Mouse (Mus musculus) C2C12 (cell line): ENCODE data around the gene Dusp14. TPM values are rescaled to one million over a fixed set of nuclear protein-coding genes. Genes with fewer than 3 reads are reported as not detected.
A peak's percentile ranks its signal among the peaks of the same experiment; 100 is the strongest.

Experiments
- H3K27me3 ChIP-seq: one replicate; pipeline ENCODE4 v1.6.1; 2011; ENCODE audit not compliant: control insufficient read depth, insufficient read depth, insufficient read length
- H3K36me3 ChIP-seq: one replicate; pipeline ENCODE4 v1.6.1; 2011; ENCODE audit not compliant: control insufficient read depth, insufficient read depth
- H3K4me3 ChIP-seq: one replicate; pipeline ENCODE4 v1.5.1; 2011; ENCODE audit warnings: mild to moderate bottlenecking, control low read depth; ENCODE audit not compliant: poor library complexity, insufficient read depth, severe bottlenecking
- H3K79me2 ChIP-seq: one replicate; pipeline ENCODE4 v1.6.1; 2011; ENCODE audit not compliant: control insufficient read depth, insufficient read depth
- H3K79me3 ChIP-seq: one replicate; pipeline ENCODE4 v1.6.1; 2011; ENCODE audit warnings: low read depth, control low read depth
- H3ac ChIP-seq: one replicate; pipeline ENCODE3; 2011; ENCODE audit warnings: low read depth; ENCODE audit not compliant: control insufficient read depth, insufficient read length
- CEBPB ChIP-seq: IDR thresholded peaks from one replicate; pipeline ENCODE4 v1.6.1; 2011; ENCODE audit warnings: low read depth, mild to moderate bottlenecking, control low read depth, moderate library complexity
- CTCF ChIP-seq: IDR thresholded peaks from one replicate; pipeline ENCODE4 v1.5.1; 2011; ENCODE audit not compliant: control insufficient read depth, insufficient read depth, insufficient read length
- FOSL1 ChIP-seq: IDR thresholded peaks from one replicate; pipeline ENCODE4 v1.8.0; 2011; ENCODE audit warnings: mild to moderate bottlenecking, low read length; ENCODE audit not compliant: poor library complexity, insufficient read depth, severe bottlenecking
- MAX ChIP-seq: IDR thresholded peaks from one replicate; pipeline ENCODE4 v1.6.1; 2011; ENCODE audit warnings: mild to moderate bottlenecking, control low read depth
- MYOD1 ChIP-seq: IDR thresholded peaks from one replicate; pipeline ENCODE4 v1.6.1; 2011; ENCODE audit warnings: low read depth; ENCODE audit not compliant: control insufficient read depth, insufficient read length
- MYOG ChIP-seq: IDR thresholded peaks from one replicate; pipeline ENCODE4 v1.6.1; 2011; ENCODE audit not compliant: control insufficient read depth, insufficient read length; ENCODE audit errors: extremely low read depth
- USF1 ChIP-seq: IDR thresholded peaks from one replicate; pipeline ENCODE4 v1.6.1; 2011; ENCODE audit warnings: low read depth, mild to moderate bottlenecking, control low read depth, moderate library complexity
- polyA plus RNA-seq: library from polyadenylated mRNA; unstranded; fragments of >200 nt; fragmentation: generic; extraction: Trizol; gene quantifications from one replicate; pipeline ENCODE4 v1.2.1, GENCODE M21; 2012; ENCODE audit warnings: missing spikeins

Dusp14 gene
- polyA plus RNA-seq, 1 experiment, result 25.4 TPM

GRCm38 (mm10) chr11:84080327-84080726, 11.3 kb upstream of the Dusp14 start:
- Histone ChIP-seq H3K79me3 (no peaks in the 10 kb centered on the region), H3ac (no peak overlapping the region), H3K4me3 (no peak overlapping the region), H3K36me3 (peaks cover 38% of the 10 kb centered on the region), H3K27me3 (no peaks in the 10 kb centered on the region), H3K79me2 (no peaks in the 10 kb centered on the region)
- TF ChIP-seq CTCF, result no peak
- peak; percentile 67 for TF ChIP-seq FOSL1
- TF ChIP-seq MYOD1, result peak; percentile 61

GRCm38 (mm10) chr11:84079887-84080286, 10.8 kb upstream of the Dusp14 start:
- H3ac ChIP-seq, result no peak overlapping the region
- peaks cover 34% of the 10 kb centered on the region for H3K36me3 ChIP-seq
- no peaks in the 10 kb centered on the region for H3K79me2 ChIP-seq
- H3K79me3 ChIP-seq, result no peaks in the 10 kb centered on the region
- no peaks in the 10 kb centered on the region for H3K27me3 ChIP-seq
- H3K4me3 ChIP-seq, result no peak overlapping the region
- TF ChIP-seq MAX, result peak; percentile 55
- no peak for TF ChIP-seq CTCF

GRCm38 (mm10) chr11:84079361-84079760, 10.3 kb upstream of the Dusp14 start:
- TF ChIP-seq CTCF (no peak), USF1 (no peak), MYOD1 (no peak), CEBPB (no peak), FOSL1 (no peak), MAX (no peak), MYOG (no peak)
- H3K36me3 ChIP-seq, result peaks cover 29% of the 10 kb centered on the region
- no peaks in the 10 kb centered on the region for H3K79me3 ChIP-seq
- no peak overlapping the region for H3K4me3 ChIP-seq
- H3ac ChIP-seq, result no peak overlapping the region
- no peaks in the 10 kb centered on the region for H3K27me3 ChIP-seq
- no peaks in the 10 kb centered on the region for H3K79me2 ChIP-seq

GRCm38 (mm10) chr11:84078601-84079000, 9.5 kb upstream of the Dusp14 start:
- Histone ChIP-seq H3K79me2 (no peaks in the 10 kb centered on the region), H3ac (no peak overlapping the region), H3K27me3 (no peaks in the 10 kb centered on the region), H3K36me3 (peaks cover 24% of the 10 kb centered on the region), H3K79me3 (no peaks in the 10 kb centered on the region), H3K4me3 (no peak overlapping the region)
- TF ChIP-seq FOSL1 (no peak), MYOG (no peak), CEBPB (peak; percentile 39)

- Histone ChIP-seq H3K79me2 (no peaks in the 10 kb centered on the region), H3K36me3 (peaks cover 10% of the 10 kb centered on the region), H3K4me3 (no peak overlapping the region), H3K27me3 (no peaks in the 10 kb centered on the region), H3K79me3 (no peaks in the 10 kb centered on the region), H3ac (no peak overlapping the region)
- TF ChIP-seq USF1, result no peak
- no peak for TF ChIP-seq MYOD1
- TF ChIP-seq MYOG, result no peak
- TF ChIP-seq CTCF, result no peak
- no peak for TF ChIP-seq MAX
- no peak for TF ChIP-seq CEBPB
- no peak for TF ChIP-seq FOSL1
These were observed 7.9 kb upstream of the Dusp14 start for GRCm38 (mm10) chr11:84077008-84077407.

- Histone ChIP-seq H3K79me3 (no peaks in the 10 kb centered on the region), H3K4me3 (no peak overlapping the region)
These were observed 5.0 kb upstream of the Dusp14 start for GRCm38 (mm10) chr11:84073816-84074764.

More at GRCm38 (mm10) chr11:84073816-84074764, 5.0 kb upstream of the Dusp14 start:
- TF ChIP-seq CTCF (no peak), MYOD1 (no peak), USF1 (no peak), MAX (no peak), MYOG (no peak), FOSL1 (no peak), CEBPB (no peak)
- H3K27me3 ChIP-seq, result no peaks in the 10 kb centered on the region
- peaks cover 4% of the 10 kb centered on the region for H3K36me3 ChIP-seq
- H3ac ChIP-seq, result no peak overlapping the region
- H3K79me2 ChIP-seq, result no peaks in the 10 kb centered on the region
